Mouse (Mus musculus): Measurements from ENCODE around the gene Cd96. TPM values are rescaled to one million over a fixed set of nuclear protein-coding genes. Genes with fewer than 3 reads are reported as not detected.

The Cd96 gene
- polyA plus RNA-seq, 1 experiment from 2014 or later = 0.12 TPM

DNA sequence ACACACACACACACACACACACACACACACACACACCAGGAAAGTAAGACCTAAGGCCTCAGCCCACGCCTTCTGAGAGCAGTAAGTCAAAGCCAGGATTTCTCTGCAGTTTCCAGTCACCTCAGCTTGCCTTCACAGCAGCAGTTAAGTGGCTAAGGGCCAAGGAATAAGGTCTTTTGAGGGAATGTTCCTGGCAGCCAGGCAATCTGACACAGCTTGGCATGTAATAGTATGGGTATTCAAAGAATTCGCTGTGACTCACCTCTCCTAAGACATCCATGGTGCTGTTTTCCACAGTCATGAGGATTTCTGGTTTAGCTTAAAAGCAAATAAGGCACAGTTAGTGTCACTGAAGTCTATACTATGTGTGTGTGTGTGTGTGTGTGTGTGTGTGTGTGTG is 25.6 kb downstream of the Cd96 start:
- Histone ChIP-seq H3K4me1 (replicated peaks; ENCODE audit: control insufficient read depth, insufficient read depth, low read length) (no peaks in the 10 kb centered on the region), H3K4me3 (ENCODE audit: low read depth, low read length) (no peak overlapping the region), H3K9ac (ENCODE audit: low read depth, low read length) (no peak overlapping the region), H3K9me3 (ENCODE audit: control insufficient read depth, low read length) (no peaks in the 10 kb centered on the region), H3K36me3 (ENCODE audit: control insufficient read depth, insufficient read depth, low read length) (no peaks in the 10 kb centered on the region), H3K4me2 (no peak overlapping the region), H3K27ac (ENCODE audit: low read depth, low read length) (no peak overlapping the region), H3K27me3 (replicated peaks; ENCODE audit: control insufficient read depth, insufficient read depth, low read length) (no peaks in the 10 kb centered on the region)
- 89% methylated on average over 2 of the region's 2 CpGs for WGBS
- DNase-seq (ENCODE audit: low spot score) (no peak), ATAC-seq (replicated peaks; ENCODE audit: low FRiP score) (no peak)

DNA sequence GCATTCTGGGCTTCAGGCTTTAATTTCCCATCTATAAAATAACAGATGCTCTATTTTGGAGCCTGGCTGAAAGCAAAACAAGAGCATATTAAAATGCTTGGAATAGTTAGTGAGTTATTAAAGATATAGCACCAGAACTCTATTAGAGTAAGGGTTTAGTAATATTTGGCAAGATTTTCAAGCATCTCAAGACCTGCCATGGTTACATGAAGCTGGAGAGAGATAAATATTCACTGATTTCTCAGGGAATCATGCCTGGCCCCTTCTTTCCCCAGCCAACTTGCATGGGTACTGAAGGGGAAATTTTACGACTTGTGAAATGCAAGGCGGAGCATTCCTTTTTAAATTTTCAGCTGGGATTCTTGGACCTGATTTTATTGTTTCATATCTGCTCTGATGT is 27.1 kb downstream of the Cd96 start:
- Histone ChIP-seq H3K36me3 (ENCODE audit: control insufficient read depth, insufficient read depth, low read length) (no peaks in the 10 kb centered on the region), H3K27me3 (replicated peaks; ENCODE audit: control insufficient read depth, insufficient read depth, low read length) (no peaks in the 10 kb centered on the region), H3K9ac (ENCODE audit: low read depth, low read length) (no peak overlapping the region), H3K9me3 (ENCODE audit: control insufficient read depth, low read length) (no peaks in the 10 kb centered on the region), H3K4me1 (replicated peaks; ENCODE audit: control insufficient read depth, insufficient read depth, low read length) (no peaks in the 10 kb centered on the region), H3K27ac (ENCODE audit: low read depth, low read length) (no peak overlapping the region), H3K4me3 (ENCODE audit: low read depth, low read length) (no peak overlapping the region), H3K4me2 (no peak overlapping the region)
- DNase-seq (ENCODE audit: low spot score) (no peak), ATAC-seq (replicated peaks; ENCODE audit: low FRiP score) (no peak)
- WGBS = 85% methylated on average over 2 of the region's 2 CpGs

DNA sequence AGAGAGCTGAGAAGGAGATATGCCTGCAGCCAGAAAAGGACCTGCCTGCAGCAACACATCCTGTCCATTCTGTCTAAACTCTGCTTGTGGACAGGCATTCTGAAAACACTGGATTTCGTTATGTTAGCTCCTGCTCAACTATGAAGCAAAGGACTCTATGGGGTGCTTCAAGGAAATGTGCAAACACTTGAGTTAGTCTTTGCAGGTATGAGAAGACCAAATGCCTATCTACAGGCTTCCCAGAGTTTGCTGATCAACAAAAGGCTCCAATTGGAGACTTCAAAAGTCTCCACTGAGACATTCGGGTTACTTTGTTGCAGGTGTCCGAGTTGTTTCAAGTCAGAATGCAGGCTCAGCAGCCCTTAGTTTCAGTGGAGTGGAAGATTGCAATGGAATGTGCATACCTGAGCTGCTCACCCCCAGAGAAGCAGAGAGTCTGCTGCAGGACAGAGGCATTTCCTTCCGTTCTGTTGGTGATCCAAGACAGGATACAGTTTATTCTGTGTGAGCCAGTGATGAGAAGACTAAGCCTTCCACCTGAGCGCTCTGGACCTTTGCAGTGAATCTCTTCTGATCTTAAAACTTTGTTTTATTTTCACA is 33.1 kb downstream of the Cd96 start:
- H3K4me2 ChIP-seq = no peak overlapping the region
- no peak overlapping the region for H3K9ac ChIP-seq (ENCODE audit: low read depth, low read length)
- no peak overlapping the region for H3K27ac ChIP-seq (ENCODE audit: low read depth, low read length)
- ATAC-seq (replicated peaks; ENCODE audit: low FRiP score) (no peak), DNase-seq (ENCODE audit: low spot score) (no peak)
- H3K9me3 ChIP-seq (ENCODE audit: control insufficient read depth, low read length) = no peaks in the 10 kb centered on the region
- no peaks in the 10 kb centered on the region for H3K27me3 ChIP-seq (replicated peaks; ENCODE audit: control insufficient read depth, insufficient read depth, low read length)
- WGBS = 71% methylated on average over 5 of the region's 5 CpGs
- H3K4me1 ChIP-seq (replicated peaks; ENCODE audit: control insufficient read depth, insufficient read depth, low read length) = no peaks in the 10 kb centered on the region
- no peak overlapping the region for H3K4me3 ChIP-seq (ENCODE audit: low read depth, low read length)
- H3K36me3 ChIP-seq (ENCODE audit: control insufficient read depth, insufficient read depth, low read length) = no peaks in the 10 kb centered on the region

DNA sequence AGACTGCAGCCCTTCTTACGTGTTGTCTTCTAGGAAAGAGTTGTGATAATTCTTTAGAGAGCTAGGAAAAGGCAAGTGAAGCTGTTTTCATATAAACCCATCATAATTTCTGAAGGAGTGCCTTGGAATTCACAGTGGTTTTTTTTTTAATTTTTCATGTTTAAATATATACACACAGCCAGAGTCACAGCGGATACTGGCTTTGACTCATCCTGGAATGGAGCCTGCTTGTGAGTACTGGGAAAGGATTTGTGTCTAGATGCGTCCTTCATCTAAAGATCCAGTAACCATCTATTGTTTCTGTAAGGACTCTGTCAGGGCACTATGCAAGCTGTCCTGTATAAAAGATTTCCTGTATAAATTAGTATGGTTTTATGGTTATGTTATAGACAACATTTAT is 52.1 kb downstream of the Cd96 start:
- H3K4me1 ChIP-seq (replicated peaks; ENCODE audit: control insufficient read depth, insufficient read depth, low read length) = no peaks in the 10 kb centered on the region
- no peaks in the 10 kb centered on the region for H3K27me3 ChIP-seq (replicated peaks; ENCODE audit: control insufficient read depth, insufficient read depth, low read length)
- DNase-seq (ENCODE audit: low spot score) (no peak), ATAC-seq (replicated peaks; ENCODE audit: low FRiP score) (no peak)
- H3K27ac ChIP-seq (ENCODE audit: low read depth, low read length) = no peak overlapping the region
- H3K9ac ChIP-seq (ENCODE audit: low read depth, low read length) = no peak overlapping the region
- H3K9me3 ChIP-seq (ENCODE audit: control insufficient read depth, low read length) = no peaks in the 10 kb centered on the region
- no peak overlapping the region for H3K4me2 ChIP-seq
- 79% methylated on average over 3 of the region's 3 CpGs for WGBS
- H3K4me3 ChIP-seq (ENCODE audit: low read depth, low read length) = no peak overlapping the region
- H3K36me3 ChIP-seq (ENCODE audit: control insufficient read depth, insufficient read depth, low read length) = no peaks in the 10 kb centered on the region

DNA sequence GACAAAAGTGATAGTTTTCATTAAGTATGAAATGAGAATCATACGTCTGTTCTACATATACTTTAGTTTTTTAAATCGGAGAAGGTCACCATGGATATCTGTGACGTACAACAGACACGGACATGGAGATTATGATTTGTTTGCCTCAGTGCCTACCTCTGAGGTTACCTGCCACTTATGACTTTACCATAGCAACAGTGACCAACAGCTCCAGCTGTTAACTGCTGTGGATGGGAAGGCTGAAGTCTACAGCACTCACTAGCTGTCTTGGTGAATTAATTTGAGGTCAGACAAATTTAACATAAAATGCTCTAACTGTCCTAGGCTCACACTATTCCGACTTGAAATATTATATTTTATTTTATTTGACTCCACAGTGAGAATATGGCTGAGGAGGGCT is 56.8 kb downstream of the Cd96 start:
- Histone ChIP-seq H3K9me3 (ENCODE audit: control insufficient read depth, low read length) (no peaks in the 10 kb centered on the region), H3K9ac (ENCODE audit: low read depth, low read length) (no peak overlapping the region), H3K36me3 (ENCODE audit: control insufficient read depth, insufficient read depth, low read length) (no peaks in the 10 kb centered on the region), H3K27me3 (replicated peaks; ENCODE audit: control insufficient read depth, insufficient read depth, low read length) (no peaks in the 10 kb centered on the region), H3K4me2 (no peak overlapping the region), H3K4me1 (replicated peaks; ENCODE audit: control insufficient read depth, insufficient read depth, low read length) (no peaks in the 10 kb centered on the region), H3K4me3 (ENCODE audit: low read depth, low read length) (no peak overlapping the region), H3K27ac (ENCODE audit: low read depth, low read length) (no peak overlapping the region)
- no peak for DNase-seq (ENCODE audit: low spot score)
- ATAC-seq (replicated peaks; ENCODE audit: low FRiP score) = no peak
- 84% methylated on average over 5 of the region's 5 CpGs for WGBS

DNA sequence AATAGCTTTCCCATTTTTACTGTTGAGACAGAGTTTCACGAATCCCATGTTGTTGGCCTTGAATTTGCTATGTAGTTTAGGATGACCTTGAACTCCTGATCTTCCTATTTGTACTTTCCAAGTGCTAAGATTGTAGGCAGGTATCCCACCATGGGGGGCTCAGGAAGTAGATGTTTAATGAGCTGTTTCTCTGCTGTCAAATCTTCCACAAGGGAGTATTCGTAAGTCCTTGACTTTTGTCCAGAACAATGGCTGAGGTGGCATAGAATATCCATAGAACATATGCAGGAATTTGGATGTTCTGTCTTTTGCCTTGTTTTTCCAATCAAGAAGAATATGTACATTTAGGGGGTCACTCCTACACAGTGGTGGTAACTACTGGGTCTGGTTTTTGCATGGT is 73.1 kb downstream of the Cd96 start:
- no peaks in the 10 kb centered on the region for H3K4me1 ChIP-seq (replicated peaks; ENCODE audit: control insufficient read depth, insufficient read depth, low read length)
- no peak overlapping the region for H3K9ac ChIP-seq (ENCODE audit: low read depth, low read length)
- no peak for DNase-seq (ENCODE audit: low spot score)
- 78% methylated on average over 2 of the region's 2 CpGs for WGBS
- no peak overlapping the region for H3K4me3 ChIP-seq (ENCODE audit: low read depth, low read length)
- no peak for ATAC-seq (replicated peaks; ENCODE audit: low FRiP score)
- H3K27me3 ChIP-seq (replicated peaks; ENCODE audit: control insufficient read depth, insufficient read depth, low read length) = no peaks in the 10 kb centered on the region
- no peaks in the 10 kb centered on the region for H3K9me3 ChIP-seq (ENCODE audit: control insufficient read depth, low read length)
- H3K36me3 ChIP-seq (ENCODE audit: control insufficient read depth, insufficient read depth, low read length) = no peaks in the 10 kb centered on the region
- no peak overlapping the region for H3K27ac ChIP-seq (ENCODE audit: low read depth, low read length)
- no peak overlapping the region for H3K4me2 ChIP-seq

DNA sequence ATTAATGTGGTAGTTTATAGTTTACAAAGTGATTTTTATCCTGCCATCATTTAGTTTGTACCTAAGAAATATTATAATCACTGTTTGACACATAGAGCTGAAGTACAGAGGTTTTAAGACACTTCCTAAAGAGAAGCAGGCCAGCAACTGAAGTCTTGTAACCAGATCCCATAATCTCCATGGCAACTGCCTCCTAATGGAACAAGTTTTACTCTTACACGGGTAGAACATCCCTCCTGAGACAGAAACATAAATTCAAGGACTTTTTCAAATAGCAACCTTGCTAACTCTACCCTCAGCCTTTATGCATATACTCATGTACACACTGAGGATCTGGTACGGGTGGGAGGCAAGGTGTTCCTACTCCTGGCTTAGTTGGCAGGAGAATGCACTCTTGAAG is 83.8 kb downstream of the Cd96 start:
- no peak overlapping the region for H3K4me2 ChIP-seq
- H3K4me3 ChIP-seq (ENCODE audit: low read depth, low read length) = no peak overlapping the region
- H3K9me3 ChIP-seq (ENCODE audit: control insufficient read depth, low read length) = no peaks in the 10 kb centered on the region
- no peak for ATAC-seq (replicated peaks; ENCODE audit: low FRiP score)
- H3K9ac ChIP-seq (ENCODE audit: low read depth, low read length) = no peak overlapping the region
- no peak for DNase-seq (ENCODE audit: low spot score)
- H3K36me3 ChIP-seq (ENCODE audit: control insufficient read depth, insufficient read depth, low read length) = no peaks in the 10 kb centered on the region
- WGBS = 65% methylated on average over 2 of the region's 2 CpGs
- H3K27ac ChIP-seq (ENCODE audit: low read depth, low read length) = no peak overlapping the region
- no peaks in the 10 kb centered on the region for H3K4me1 ChIP-seq (replicated peaks; ENCODE audit: control insufficient read depth, insufficient read depth, low read length)
- H3K27me3 ChIP-seq (replicated peaks; ENCODE audit: control insufficient read depth, insufficient read depth, low read length) = no peaks in the 10 kb centered on the region

DNA sequence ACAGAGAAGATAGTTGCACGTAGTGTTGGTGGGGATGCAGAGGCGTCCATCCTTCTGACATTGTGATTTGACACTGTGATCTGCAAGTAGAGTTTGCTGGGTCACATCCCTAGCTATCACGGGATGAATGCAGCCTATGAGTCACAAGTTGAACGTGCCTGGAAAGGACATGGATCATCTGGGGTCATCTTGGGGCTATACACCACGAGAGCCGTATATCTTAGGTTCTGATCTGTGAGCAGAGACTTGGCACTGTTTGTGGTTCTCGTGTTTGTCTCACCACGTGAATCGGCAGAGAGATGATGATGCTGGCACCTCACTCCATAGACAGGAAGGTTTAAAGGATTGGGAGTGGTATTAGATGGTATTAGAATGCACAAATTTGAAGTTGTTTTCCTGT is 86.2 kb downstream of the Cd96 start:
- H3K36me3 ChIP-seq (ENCODE audit: control insufficient read depth, insufficient read depth, low read length) = no peaks in the 10 kb centered on the region
- H3K9ac ChIP-seq (ENCODE audit: low read depth, low read length) = no peak overlapping the region
- no peak overlapping the region for H3K27ac ChIP-seq (ENCODE audit: low read depth, low read length)
- no peak for DNase-seq (ENCODE audit: low spot score)
- WGBS = 62% methylated on average over 9 of the region's 9 CpGs
- no peaks in the 10 kb centered on the region for H3K4me1 ChIP-seq (replicated peaks; ENCODE audit: control insufficient read depth, insufficient read depth, low read length)
- no peaks in the 10 kb centered on the region for H3K27me3 ChIP-seq (replicated peaks; ENCODE audit: control insufficient read depth, insufficient read depth, low read length)
- ATAC-seq (replicated peaks; ENCODE audit: low FRiP score) = no peak
- H3K9me3 ChIP-seq (ENCODE audit: control insufficient read depth, low read length) = no peaks in the 10 kb centered on the region
- H3K4me3 ChIP-seq (ENCODE audit: low read depth, low read length) = no peak overlapping the region
- no peak overlapping the region for H3K4me2 ChIP-seq

DNA sequence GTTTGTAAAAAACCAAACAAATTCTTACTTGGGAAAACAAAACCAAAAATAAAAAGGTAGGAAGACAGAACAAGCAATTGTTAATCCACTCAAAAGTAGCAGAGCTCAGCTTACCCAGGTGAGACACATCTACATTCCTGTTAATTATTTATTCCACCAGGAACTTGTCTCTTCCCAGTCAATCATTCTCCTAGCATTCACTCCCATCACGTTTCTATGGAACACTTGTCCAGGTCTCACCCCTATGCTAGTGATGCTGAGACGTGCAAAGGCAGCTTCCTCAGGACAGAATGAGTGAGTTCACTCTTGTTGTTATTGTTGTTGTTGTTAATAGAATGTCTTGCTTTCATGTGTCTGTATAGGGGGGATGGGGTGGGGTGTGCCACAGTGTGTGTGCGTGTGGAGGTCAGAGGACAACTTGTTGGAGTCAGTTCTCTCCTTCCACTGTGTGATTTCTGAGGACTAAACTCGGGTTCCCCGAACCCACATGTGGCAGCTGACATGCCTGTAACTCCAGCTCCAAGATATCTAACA is 97.0 kb downstream of the Cd96 start:
- Histone ChIP-seq H3K4me1 (replicated peaks; ENCODE audit: control insufficient read depth, insufficient read depth, low read length) (no peaks in the 10 kb centered on the region), H3K36me3 (ENCODE audit: control insufficient read depth, insufficient read depth, low read length) (no peaks in the 10 kb centered on the region), H3K27ac (ENCODE audit: low read depth, low read length) (no peak overlapping the region), H3K27me3 (replicated peaks; ENCODE audit: control insufficient read depth, insufficient read depth, low read length) (no peaks in the 10 kb centered on the region), H3K4me3 (ENCODE audit: low read depth, low read length) (no peak overlapping the region), H3K9ac (ENCODE audit: low read depth, low read length) (no peak overlapping the region), H3K9me3 (ENCODE audit: control insufficient read depth, low read length) (no peaks in the 10 kb centered on the region), H3K4me2 (no peak overlapping the region)
- no peak for DNase-seq (ENCODE audit: low spot score)
- ATAC-seq (replicated peaks; ENCODE audit: low FRiP score) = no peak
- WGBS = 70% methylated on average over 5 of the region's 5 CpGs

Measured in liver, embryonic 11.5 days (tissue).